Mouse (Mus musculus) cerebellum, adult 2 months (tissue): Measurements from ENCODE around the gene Nckap1.

Experiments used
- CTCF ChIP-seq: fragments of 200-500 bp; IDR thresholded peaks from 2 replicates; pipeline ENCODE4 v1.5.1; 2011; ENCODE audit warnings: low read depth, mild to moderate bottlenecking, control low read depth, low read length, moderate library complexity, borderline replicate concordance; ENCODE audit not compliant: insufficient read depth
- POLR2A ChIP-seq: fragments of 200-500 bp; IDR thresholded peaks from 2 replicates; pipeline ENCODE4 v1.6.1; 2011; ENCODE audit warnings: low read length, control low read depth, borderline replicate concordance; ENCODE audit not compliant: insufficient read depth

DNA sequence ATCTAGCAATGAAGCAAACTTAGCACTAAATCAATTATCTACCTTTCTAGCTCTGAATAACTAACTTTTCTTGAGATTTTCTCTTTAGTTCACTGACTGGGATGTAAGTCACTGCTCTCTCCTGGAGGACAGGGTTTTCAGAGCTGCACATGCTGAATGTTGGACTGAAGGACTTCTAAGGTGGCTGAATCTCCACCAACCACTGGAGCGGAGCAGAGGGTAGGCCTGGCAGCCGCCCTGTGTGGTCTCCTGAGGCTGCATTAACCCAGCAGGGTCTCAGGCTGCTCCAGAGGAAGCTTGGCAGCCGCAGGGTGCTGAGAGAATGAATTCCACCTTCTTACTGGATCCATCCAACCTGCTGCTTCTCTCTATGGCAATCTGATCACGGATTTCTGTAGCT is 31.5 kb downstream of the Nckap1 start:
- TF ChIP-seq CTCF (no peak), POLR2A (no peak)
